Mouse (Mus musculus) testis, adult 2 months (tissue): ENCODE data around the gene Foxc2.

ENCODE experiments used
- CTCF ChIP-seq: fragments of 200-500 bp; IDR thresholded peaks from 2 replicates; pipeline ENCODE4 v1.5.1; 2012; ENCODE audit warnings: low read depth, mild to moderate bottlenecking, inconsistent platforms, low read length, moderate library complexity; ENCODE audit not compliant: control insufficient read depth, insufficient read depth, insufficient replicate concordance
- POLR2A ChIP-seq: fragments of 200-500 bp; IDR thresholded peaks from 2 replicates; pipeline ENCODE4 v1.6.1; 2012; ENCODE audit warnings: low read depth, mild to moderate bottlenecking, inconsistent platforms, low read length, moderate library complexity; ENCODE audit not compliant: control insufficient read depth

DNA sequence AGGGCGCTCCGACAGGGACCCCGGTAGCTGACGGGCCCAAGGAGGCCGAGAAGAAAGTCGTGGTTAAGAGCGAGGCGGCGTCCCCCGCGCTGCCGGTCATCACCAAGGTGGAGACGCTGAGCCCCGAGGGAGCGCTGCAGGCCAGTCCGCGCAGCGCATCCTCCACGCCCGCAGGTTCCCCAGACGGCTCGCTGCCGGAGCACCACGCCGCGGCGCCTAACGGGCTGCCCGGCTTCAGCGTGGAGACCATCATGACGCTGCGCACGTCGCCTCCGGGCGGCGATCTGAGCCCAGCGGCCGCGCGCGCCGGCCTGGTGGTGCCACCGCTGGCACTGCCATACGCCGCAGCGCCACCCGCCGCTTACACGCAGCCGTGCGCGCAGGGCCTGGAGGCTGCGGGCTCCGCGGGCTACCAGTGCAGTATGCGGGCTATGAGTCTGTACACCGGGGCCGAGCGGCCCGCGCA, 1.2 kb downstream of the Foxc2 start:
- TF ChIP-seq CTCF (no peak), POLR2A (no peak)
